Mouse (Mus musculus) forebrain, embryonic 11.5 days (tissue): ENCODE measurements around the gene Klhl26. TPM values are rescaled to one million over a fixed set of nuclear protein-coding genes. Genes with fewer than 3 reads are reported as not detected.
A peak's percentile ranks its signal among the peaks of the same experiment; 100 is the strongest.

ENCODE experiments used
- ATAC-seq: fragments of 200-750 bp; cut with Nextera tagmentation; replicated peaks from 2 replicates; pipeline ENCODE4 v1.8.0; 2017; ENCODE audit warnings: moderate TSS enrichment; ENCODE audit not compliant: low FRiP score
- DNase-seq: peaks from one replicate; pipeline ENCODE4 v3.0.0-alpha.2; 2017; ENCODE audit warnings: low spot score
- H3K27ac ChIP-seq: fragments of 300-500 bp; sonication (generic); 2 replicates; pipeline ENCODE4 v1.5.1; 2014; ENCODE audit warnings: low read depth, low read length
- H3K27me3 ChIP-seq: fragments of 300-500 bp; sonication (generic); 2 replicates; pipeline ENCODE4 v1.6.1; 2014; ENCODE audit warnings: mild to moderate bottlenecking, low read length, mixed read lengths; ENCODE audit not compliant: control insufficient read depth, insufficient read depth
- H3K36me3 ChIP-seq: fragments of 300-500 bp; sonication (generic); 2 replicates; pipeline ENCODE4 v1.6.1; 2014; ENCODE audit warnings: mild to moderate bottlenecking, low read length, moderate library complexity, mixed read lengths; ENCODE audit not compliant: control insufficient read depth, insufficient read depth
- H3K4me1 ChIP-seq: fragments of 300-500 bp; sonication (generic); replicated peaks from 2 replicates; pipeline ENCODE4 v1.6.1; 2014; ENCODE audit warnings: low read length, mixed read lengths; ENCODE audit not compliant: control insufficient read depth, insufficient read depth
- H3K4me2 ChIP-seq: fragments of 300-500 bp; sonication (generic); 2 replicates; pipeline ENCODE4 v1.6.1; 2014; ENCODE audit warnings: low read depth, mild to moderate bottlenecking, low read length, moderate library complexity, mixed read lengths; ENCODE audit not compliant: severe bottlenecking
- H3K4me3 ChIP-seq: fragments of 300-500 bp; sonication (generic); 2 replicates; pipeline ENCODE4 v1.5.1; 2014; ENCODE audit warnings: low read depth, low read length
- H3K9ac ChIP-seq: fragments of 300-500 bp; sonication (generic); 2 replicates; pipeline ENCODE4 v1.6.1; 2014; ENCODE audit warnings: low read length
- H3K9me3 ChIP-seq: fragments of 300-500 bp; sonication (generic); 2 replicates; pipeline ENCODE4 v1.6.1; 2016; ENCODE audit warnings: low read length, mixed read lengths; ENCODE audit not compliant: control insufficient read depth
- WGBS: fragments of 180-500 bp; shearing (Covaris S2); extraction: QIAGEN DNeasy Blood & Tissue Kit; methylation state at CpG from one replicate; pipeline ENCODE4 v1.1.7; 2014; 5-methylcytosine and 5-hydroxymethylcytosine counted together
- polyA plus RNA-seq: library from polyadenylated mRNA; unstranded; fragments of >200 nt; fragmentation: Nextera tagmentation; extraction: Ambion mirVana; gene quantifications from 2 replicates; pipeline ENCODE4 v1.2.1, GENCODE M21; 2014

The Klhl26 gene
- polyA plus RNA-seq, 1 experiment from 2014 or later, result 19.5 TPM

DNA sequence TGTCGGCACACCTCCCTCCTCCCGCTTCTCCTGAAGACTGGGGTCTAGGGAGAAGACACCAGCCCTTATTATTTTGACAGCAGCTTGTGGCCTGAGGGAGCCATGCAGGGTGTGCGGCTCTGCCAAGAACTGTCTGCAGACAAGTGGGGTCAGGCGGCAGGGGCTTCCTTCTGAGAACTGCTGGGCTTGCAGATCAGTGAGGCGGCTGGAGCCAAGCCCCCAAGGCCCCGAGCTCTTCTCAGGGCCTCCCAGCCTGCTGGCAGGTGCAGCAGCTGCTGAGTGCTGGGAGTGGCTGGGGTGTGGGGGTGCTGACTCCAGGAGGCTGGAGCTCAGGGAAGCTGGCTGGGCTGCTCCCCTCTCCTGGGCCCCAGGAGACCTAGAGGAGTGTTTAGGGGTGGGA, 68.5 kb downstream of the Klhl26 start:
- H3K27me3 ChIP-seq, result no peaks in the 10 kb centered on the region
- H3K4me2 ChIP-seq, result no peak overlapping the region
- ATAC-seq, result no peak; the same call in 1 of the 2 replicates
- 68% methylated on average over 6 of the region's 6 CpGs for WGBS
- H3K27ac ChIP-seq, result peak overlapping the region; percentile 18; the same call in 1 of the 2 replicates
- H3K9ac ChIP-seq, result peak overlapping the region; percentile 12; the same call in 1 of the 2 replicates
- H3K9me3 ChIP-seq, result no peaks in the 10 kb centered on the region
- H3K4me3 ChIP-seq, result no peak overlapping the region
- H3K4me1 ChIP-seq, result peaks cover 5% of the 10 kb centered on the region
- no peaks in the 10 kb centered on the region for H3K36me3 ChIP-seq
- no peak for DNase-seq

GRCm38 (mm10) chr8:70406427-70407069, 70.2 kb downstream of the Klhl26 start:
- Histone ChIP-seq H3K27ac (no peak overlapping the region), H3K9ac (no peak overlapping the region), H3K4me2 (no peak overlapping the region), H3K4me3 (no peak overlapping the region), H3K36me3 (no peaks in the 10 kb centered on the region), H3K4me1 (peaks cover 5% of the 10 kb centered on the region), H3K27me3 (no peaks in the 10 kb centered on the region), H3K9me3 (no peaks in the 10 kb centered on the region)
- DNase-seq (no peak), ATAC-seq (no peak)
- WGBS, result 79% methylated on average over 11 of the region's 11 CpGs

DNA sequence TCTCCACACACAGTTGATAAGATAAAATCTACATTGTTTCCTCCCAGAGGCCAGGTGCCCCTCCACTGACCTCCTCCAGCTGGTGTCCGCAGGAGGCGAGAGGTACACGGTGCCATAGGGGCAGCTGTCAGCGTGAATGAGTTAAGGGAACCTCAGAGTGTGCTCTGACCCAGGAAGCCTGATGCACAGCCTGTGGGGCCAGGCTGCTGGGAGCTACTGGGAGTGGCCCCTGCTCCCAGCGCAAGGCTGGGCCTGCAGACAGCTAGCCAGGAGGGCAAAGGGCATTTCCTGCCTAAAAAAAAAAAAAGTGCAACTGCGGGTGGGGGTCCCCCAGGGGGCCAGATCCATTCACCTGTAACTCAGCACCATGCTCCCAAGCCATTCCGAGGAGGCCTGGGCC, 71.6 kb downstream of the Klhl26 start:
- H3K36me3 ChIP-seq, result no peaks in the 10 kb centered on the region
- no peak overlapping the region for H3K27ac ChIP-seq
- WGBS, result 68% methylated on average over 7 of the region's 7 CpGs
- no peak overlapping the region for H3K9ac ChIP-seq
- DNase-seq (no peak), ATAC-seq (no peak)
- no peaks in the 10 kb centered on the region for H3K27me3 ChIP-seq
- H3K9me3 ChIP-seq, result no peaks in the 10 kb centered on the region
- no peak overlapping the region for H3K4me3 ChIP-seq
- H3K4me2 ChIP-seq, result no peak overlapping the region
- peaks cover 5% of the 10 kb centered on the region for H3K4me1 ChIP-seq

GRCm38 (mm10) chr8:70404212-70404611, 72.6 kb downstream of the Klhl26 start:
- no peaks in the 10 kb centered on the region for H3K27me3 ChIP-seq
- peaks cover 5% of the 10 kb centered on the region for H3K4me1 ChIP-seq
- no peak for DNase-seq
- no peak overlapping the region for H3K27ac ChIP-seq
- 92% methylated on average over 3 of the region's 3 CpGs for WGBS
- no peak overlapping the region for H3K4me2 ChIP-seq
- ATAC-seq, result no peak
- H3K9ac ChIP-seq, result no peak overlapping the region
- H3K4me3 ChIP-seq, result no peak overlapping the region
- H3K36me3 ChIP-seq, result no peaks in the 10 kb centered on the region
- no peaks in the 10 kb centered on the region for H3K9me3 ChIP-seq

Other genes starting within 250 kb of the Klhl26 start
- 60.4 and 74.7 TPM in 2 replicates for gene Sugp2, start 242.7 kb downstream of the Klhl26 start, polyA plus RNA-seq
- 31.2 and 35.7 TPM in 2 replicates for gene Armc6, start 242.5 kb downstream of the Klhl26 start, polyA plus RNA-seq
- 87.6 and 91.4 TPM in 2 replicates for gene Homer3, start 194.1 kb downstream of the Klhl26 start, polyA plus RNA-seq
- gene Ddx49, start 174.5 kb downstream of the Klhl26 start, polyA plus RNA-seq, result 54.4 and 61.5 TPM in 2 replicates
- gene Cope, start 174.4 kb downstream of the Klhl26 start, polyA plus RNA-seq, result 220 and 268 TPM in 2 replicates
- gene Cers1, start 161.2 kb downstream of the Klhl26 start, polyA plus RNA-seq, result 10.6 and 11.0 TPM in 2 replicates
- gene Gdf1, start 147.2 kb downstream of the Klhl26 start, polyA plus RNA-seq, result 1.8 and 2.6 TPM in 2 replicates
- 25.6 and 25.8 TPM in 2 replicates for gene Upf1, start 123.7 kb downstream of the Klhl26 start, polyA plus RNA-seq
- gene Comp, start 103.4 kb downstream of the Klhl26 start, polyA plus RNA-seq, result 0.56 TPM in 1 of 2 replicates, not detected in the other
- gene Crtc1, start 37.4 kb downstream of the Klhl26 start, polyA plus RNA-seq, result 16.3 and 18.1 TPM in 2 replicates
- gene Tmem59l, start 10.4 kb upstream of the Klhl26 start, polyA plus RNA-seq, result 10.4 and 10.6 TPM in 2 replicates
- gene Crlf1, start 16.2 kb upstream of the Klhl26 start, polyA plus RNA-seq, result 4.9 and 10.9 TPM in 2 replicates
- 113 and 123 TPM in 2 replicates for gene Rex1bd, start 29.8 kb upstream of the Klhl26 start, polyA plus RNA-seq
- 715 TPM in 2 replicates for gene Uba52, start 33.8 kb upstream of the Klhl26 start, polyA plus RNA-seq
- 268 and 290 TPM in 2 replicates for gene Fkbp8, start 50.8 kb upstream of the Klhl26 start, polyA plus RNA-seq
- 56.0 and 59.9 TPM in 2 replicates for gene Kxd1, start 51.0 kb upstream of the Klhl26 start, polyA plus RNA-seq
- 21.8 and 22.2 TPM in 2 replicates for gene Ell, start 62.5 kb upstream of the Klhl26 start, polyA plus RNA-seq
- 98.1 and 109 TPM in 2 replicates for gene Isyna1, start 117.4 kb upstream of the Klhl26 start, polyA plus RNA-seq
- gene Ssbp4, start 131.9 kb upstream of the Klhl26 start, polyA plus RNA-seq, result 113 and 127 TPM in 2 replicates
- 1.2 and 1.4 TPM in 2 replicates for gene Lrrc25, start 139.2 kb upstream of the Klhl26 start, polyA plus RNA-seq
- gene Gdf15, start 155.5 kb upstream of the Klhl26 start, polyA plus RNA-seq, result not detected in 2 replicates
- 70.9 and 73.8 TPM in 2 replicates for gene Pgpep1, start 183.4 kb upstream of the Klhl26 start, polyA plus RNA-seq
- gene Lsm4, start 196.3 kb upstream of the Klhl26 start, polyA plus RNA-seq, result 318 and 346 TPM in 2 replicates
- 128 and 157 TPM in 2 replicates for gene Jund, start 222.0 kb upstream of the Klhl26 start, polyA plus RNA-seq
- not detected in 2 replicates for gene Iqcn, start 226.5 kb upstream of the Klhl26 start, polyA plus RNA-seq
- not detected in 2 replicates for gene Gm3336, start 241.6 kb upstream of the Klhl26 start, polyA plus RNA-seq
- gene Pde4c, start 246.8 kb upstream of the Klhl26 start, polyA plus RNA-seq, result 0.13 and 0.37 TPM in 2 replicates